Mouse (Mus musculus): ENCODE results near the gene Ank3. TPM values are rescaled to one million over a fixed set of nuclear protein-coding genes. Genes with fewer than 3 reads are reported as not detected.
A peak's percentile ranks its signal among the peaks of the same experiment; 100 is the strongest.

The Ank3 gene
- polyA plus RNA-seq, 1 experiment from 2014 or later = 48.9 TPM

DNA sequence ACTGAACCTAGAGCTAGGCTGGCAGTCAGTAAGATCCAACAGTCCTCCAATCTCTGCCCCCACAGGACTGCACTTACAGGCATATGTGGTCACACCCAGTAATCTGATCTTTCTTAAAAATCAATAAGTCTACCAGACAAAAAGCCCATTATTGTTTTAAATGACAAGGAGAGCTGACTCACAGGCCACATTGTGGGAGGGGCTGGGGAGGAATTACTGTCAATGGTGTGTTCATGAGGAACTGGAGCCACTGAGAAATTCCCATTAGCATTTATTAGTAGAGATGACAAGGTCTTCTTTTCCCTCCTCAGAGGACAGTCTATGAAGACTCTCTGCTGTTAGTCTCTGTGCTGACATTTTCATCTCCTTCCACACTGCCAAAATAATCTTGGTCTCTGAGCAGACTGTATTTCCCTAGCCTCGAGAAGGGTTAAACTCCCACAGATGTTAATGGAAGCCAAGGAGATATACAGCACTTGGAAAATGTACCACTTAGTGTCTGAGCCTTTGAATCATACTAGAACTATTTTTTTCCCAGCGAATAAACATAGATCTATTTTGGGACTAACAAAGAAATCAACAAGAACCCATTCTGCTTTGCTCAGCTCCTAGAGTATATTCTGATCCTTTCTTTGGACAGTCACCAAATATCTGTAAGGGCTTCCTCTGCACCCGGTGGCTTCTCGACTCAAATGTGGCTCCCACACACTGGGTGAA is 358.5 kb downstream of the Ank3 start:
- Histone ChIP-seq H3K27me3 (ENCODE audit: control insufficient read depth, insufficient read depth, low read length) (no peaks in the 10 kb centered on the region), H3K9me3 (replicated peaks; ENCODE audit: control insufficient read depth, low read length) (no peaks in the 10 kb centered on the region), H3K4me2 (no peak overlapping the region), H3K4me3 (ENCODE audit: low read depth, low read length) (no peak overlapping the region), H3K36me3 (ENCODE audit: control insufficient read depth, insufficient read depth, low read length) (no peaks in the 10 kb centered on the region), H3K4me1 (ENCODE audit: control insufficient read depth, insufficient read depth, low read length) (no peaks in the 10 kb centered on the region), H3K27ac (ENCODE audit: low read depth, low read length) (no peak overlapping the region), H3K9ac (ENCODE audit: low read depth, low read length) (no peak overlapping the region)
- 68% methylated on average over 4 of the region's 4 CpGs for WGBS (ENCODE audit: insufficient replicate concordance)
- ATAC-seq (replicated peaks; ENCODE audit: insufficient number of reproducible peaks, low FRiP score, low TSS enrichment) = no peak

DNA sequence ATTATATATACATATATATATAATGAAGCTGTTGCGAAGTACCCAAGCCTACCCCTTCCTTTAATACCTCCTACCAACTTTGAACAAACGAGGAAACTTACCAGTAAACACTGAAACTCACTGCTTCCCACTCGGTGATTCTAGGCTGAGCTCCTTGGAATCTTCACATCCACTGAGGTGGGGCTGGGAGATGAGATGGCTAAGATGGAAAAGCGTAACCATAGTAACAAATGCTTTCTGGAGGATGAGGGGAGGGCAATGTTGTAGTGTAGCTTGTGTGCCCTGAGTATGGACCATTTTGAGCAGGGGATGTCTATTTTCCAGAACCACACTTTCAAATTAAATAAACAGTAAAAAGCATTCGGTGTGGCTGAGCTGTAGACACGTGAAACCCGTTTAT is 364.4 kb downstream of the Ank3 start:
- no peak for ATAC-seq (replicated peaks; ENCODE audit: insufficient number of reproducible peaks, low FRiP score, low TSS enrichment)
- 69% methylated on average over 7 of the region's 7 CpGs for WGBS (ENCODE audit: insufficient replicate concordance)
- Histone ChIP-seq H3K4me3 (ENCODE audit: low read depth, low read length) (no peak overlapping the region), H3K27me3 (ENCODE audit: control insufficient read depth, insufficient read depth, low read length) (no peaks in the 10 kb centered on the region), H3K27ac (ENCODE audit: low read depth, low read length) (no peak overlapping the region), H3K4me2 (no peak overlapping the region), H3K36me3 (ENCODE audit: control insufficient read depth, insufficient read depth, low read length) (no peaks in the 10 kb centered on the region), H3K9me3 (replicated peaks; ENCODE audit: control insufficient read depth, low read length) (no peaks in the 10 kb centered on the region), H3K9ac (ENCODE audit: low read depth, low read length) (no peak overlapping the region), H3K4me1 (ENCODE audit: control insufficient read depth, insufficient read depth, low read length) (no peaks in the 10 kb centered on the region)

DNA sequence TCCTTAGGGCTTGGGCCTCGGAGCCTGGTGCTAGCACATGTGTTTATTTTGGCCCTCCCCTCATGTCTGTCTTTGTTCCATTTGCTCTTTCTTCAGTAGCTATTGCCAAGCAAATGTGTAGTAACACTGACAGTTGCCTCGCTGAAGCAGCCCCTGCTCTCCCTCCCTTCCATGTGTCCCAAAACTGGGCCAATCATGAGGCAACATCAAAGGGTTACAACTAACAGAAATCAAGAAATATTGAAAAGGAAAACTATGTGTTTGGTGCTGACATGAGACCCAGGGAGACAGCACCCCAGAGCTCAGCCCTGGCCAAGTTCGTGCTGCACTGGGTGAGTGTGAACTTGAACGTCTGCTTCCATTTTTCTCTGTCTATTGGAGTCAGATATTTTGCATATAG is 365.8 kb downstream of the Ank3 start:
- Histone ChIP-seq H3K27me3 (ENCODE audit: control insufficient read depth, insufficient read depth, low read length) (no peaks in the 10 kb centered on the region), H3K4me1 (ENCODE audit: control insufficient read depth, insufficient read depth, low read length) (no peaks in the 10 kb centered on the region), H3K36me3 (ENCODE audit: control insufficient read depth, insufficient read depth, low read length) (no peaks in the 10 kb centered on the region), H3K9me3 (replicated peaks; ENCODE audit: control insufficient read depth, low read length) (no peaks in the 10 kb centered on the region), H3K4me2 (no peak overlapping the region), H3K9ac (ENCODE audit: low read depth, low read length) (no peak overlapping the region), H3K27ac (ENCODE audit: low read depth, low read length) (no peak overlapping the region), H3K4me3 (ENCODE audit: low read depth, low read length) (no peak overlapping the region)
- no peak for ATAC-seq (replicated peaks; ENCODE audit: insufficient number of reproducible peaks, low FRiP score, low TSS enrichment)
- WGBS (ENCODE audit: insufficient replicate concordance) = 62% methylated on average over 4 of the region's 4 CpGs

DNA sequence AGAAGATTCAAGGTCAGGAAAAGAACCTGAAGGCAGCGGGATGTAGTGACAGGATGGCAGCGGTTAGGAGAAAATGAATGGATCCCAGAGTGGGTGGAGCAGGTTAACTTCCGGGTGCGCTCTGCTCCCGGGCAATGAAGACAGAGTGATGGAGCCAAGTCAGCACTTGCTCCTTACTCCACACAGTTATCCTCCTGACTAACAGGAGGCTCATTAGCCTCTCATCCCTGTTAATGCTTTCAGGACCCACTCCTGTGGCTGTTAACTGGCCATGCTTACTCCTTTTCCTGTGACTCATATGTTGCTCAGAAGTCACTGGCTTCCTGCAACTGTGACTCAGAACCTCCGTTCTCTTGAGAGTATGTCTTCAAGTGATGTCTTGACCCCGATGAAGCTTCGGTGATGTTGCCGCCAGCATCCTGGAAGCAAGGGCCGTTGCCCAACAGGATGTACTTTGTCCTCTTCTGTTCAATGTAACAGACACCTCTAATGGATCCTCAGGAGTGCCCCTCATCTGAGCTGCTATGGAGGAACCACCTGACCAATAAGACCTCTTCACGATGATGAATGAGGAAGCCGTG is 378.6 kb downstream of the Ank3 start:
- Histone ChIP-seq H3K9me3 (replicated peaks; ENCODE audit: control insufficient read depth, low read length) (no peaks in the 10 kb centered on the region), H3K4me2 (no peak overlapping the region)
- no peak for ATAC-seq (replicated peaks; ENCODE audit: insufficient number of reproducible peaks, low FRiP score, low TSS enrichment)

DNA sequence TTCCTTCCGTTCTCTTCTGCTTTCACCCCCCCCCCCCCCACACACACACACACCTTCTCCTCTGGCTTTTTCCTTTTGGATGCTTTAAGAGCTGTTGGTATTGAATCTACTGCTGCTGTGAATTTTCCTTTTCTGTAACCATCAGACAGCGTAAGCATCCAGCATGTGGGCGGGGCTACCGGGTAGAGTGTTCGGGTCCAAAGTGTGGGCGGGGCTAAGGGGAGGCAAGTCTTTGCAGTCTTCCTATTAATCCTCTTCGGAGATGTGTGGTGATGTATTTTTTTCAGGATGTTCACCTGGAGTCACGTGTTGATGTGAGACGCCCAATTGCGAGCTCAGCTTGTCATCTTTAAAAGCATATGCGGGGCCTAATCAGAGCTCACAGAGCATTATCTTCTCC is 379.2 kb downstream of the Ank3 start:
- Histone ChIP-seq H3K9ac (ENCODE audit: low read depth, low read length) (no peak overlapping the region), H3K36me3 (ENCODE audit: control insufficient read depth, insufficient read depth, low read length) (no peaks in the 10 kb centered on the region), H3K27ac (ENCODE audit: low read depth, low read length) (no peak overlapping the region), H3K4me3 (ENCODE audit: low read depth, low read length) (no peak overlapping the region), H3K4me1 (ENCODE audit: control insufficient read depth, insufficient read depth, low read length) (0 out of 2 replicates have a peak, but pooled peaks cover 4% of the 10 kb centered on the region), H3K27me3 (ENCODE audit: control insufficient read depth, insufficient read depth, low read length) (no peaks in the 10 kb centered on the region), H3K4me2 (no peak overlapping the region), H3K9me3 (replicated peaks; ENCODE audit: control insufficient read depth, low read length) (no peaks in the 10 kb centered on the region)
- ATAC-seq (replicated peaks; ENCODE audit: insufficient number of reproducible peaks, low FRiP score, low TSS enrichment) = no peak
- WGBS (ENCODE audit: insufficient replicate concordance) = 68% methylated on average over 11 of the region's 11 CpGs

More for the DNA sequence above, 378.6 kb downstream of the Ank3 start:
- H3K27me3 ChIP-seq (ENCODE audit: control insufficient read depth, insufficient read depth, low read length) = no peaks in the 10 kb centered on the region
- 0 out of 2 replicates have a peak, but pooled peaks cover 4% of the 10 kb centered on the region for H3K4me1 ChIP-seq (ENCODE audit: control insufficient read depth, insufficient read depth, low read length)
- no peak overlapping the region for H3K4me3 ChIP-seq (ENCODE audit: low read depth, low read length)
- no peak overlapping the region for H3K9ac ChIP-seq (ENCODE audit: low read depth, low read length)
- 71% methylated on average over 12 of the region's 12 CpGs for WGBS (ENCODE audit: insufficient replicate concordance)
- H3K36me3 ChIP-seq (ENCODE audit: control insufficient read depth, insufficient read depth, low read length) = no peaks in the 10 kb centered on the region
- H3K27ac ChIP-seq (ENCODE audit: low read depth, low read length) = no peak overlapping the region

DNA sequence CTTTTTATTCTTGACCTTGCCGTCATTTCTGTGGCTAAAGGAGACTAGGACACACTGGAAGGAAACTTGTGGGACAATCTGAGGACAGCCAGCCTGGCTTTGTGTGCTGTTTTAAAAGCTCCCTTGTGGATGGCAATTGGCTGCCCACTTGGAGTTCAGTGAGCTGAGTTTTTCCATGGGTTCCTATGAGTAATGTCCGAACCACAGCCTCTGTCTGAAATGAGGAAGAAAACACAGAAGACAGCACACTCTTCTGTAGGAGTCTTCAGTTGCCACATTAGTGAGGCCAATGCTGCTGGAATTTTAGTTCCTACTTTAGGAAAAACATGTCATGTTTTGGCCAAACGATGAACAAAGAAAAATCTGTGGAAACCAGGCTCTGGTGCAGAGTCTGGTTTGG is 380.7 kb downstream of the Ank3 start:
- Histone ChIP-seq H3K36me3 (ENCODE audit: control insufficient read depth, insufficient read depth, low read length) (no peaks in the 10 kb centered on the region), H3K27me3 (ENCODE audit: control insufficient read depth, insufficient read depth, low read length) (no peaks in the 10 kb centered on the region), H3K27ac (ENCODE audit: low read depth, low read length) (0 out of 2 replicates have a peak overlapping the region, but pooled peaks have one; percentile 3), H3K9ac (ENCODE audit: low read depth, low read length) (no peak overlapping the region), H3K4me2 (no peak overlapping the region), H3K4me3 (ENCODE audit: low read depth, low read length) (no peak overlapping the region), H3K4me1 (ENCODE audit: control insufficient read depth, insufficient read depth, low read length) (0 out of 2 replicates have a peak, but pooled peaks cover 4% of the 10 kb centered on the region), H3K9me3 (replicated peaks; ENCODE audit: control insufficient read depth, low read length) (no peaks in the 10 kb centered on the region)
- no peak for ATAC-seq (replicated peaks; ENCODE audit: insufficient number of reproducible peaks, low FRiP score, low TSS enrichment)
- WGBS (ENCODE audit: insufficient replicate concordance) = 76% methylated on average over 3 of the region's 3 CpGs

DNA sequence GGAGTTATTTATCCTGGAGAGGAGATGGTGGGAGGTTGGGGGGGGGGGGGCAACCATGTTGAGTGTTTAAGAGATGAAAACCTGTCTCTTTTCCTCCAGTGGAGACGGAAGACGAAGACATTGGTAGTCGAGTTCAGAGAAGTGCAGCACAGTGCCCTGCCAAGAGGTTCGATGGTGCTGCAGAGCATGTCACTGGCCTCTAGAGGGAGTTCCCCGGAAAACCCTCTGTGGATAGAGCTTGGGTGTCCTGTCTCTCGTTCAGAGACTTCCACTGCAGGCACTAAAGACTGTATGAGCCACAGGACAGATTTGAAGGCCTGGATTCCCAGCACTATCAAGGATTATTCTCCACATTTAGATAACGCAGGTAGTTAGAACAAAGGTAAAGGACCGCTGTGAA is 382.9 kb downstream of the Ank3 start:
- Histone ChIP-seq H3K4me3 (ENCODE audit: low read depth, low read length) (no peak overlapping the region), H3K27ac (ENCODE audit: low read depth, low read length) (no peak overlapping the region), H3K9me3 (replicated peaks; ENCODE audit: control insufficient read depth, low read length) (no peaks in the 10 kb centered on the region), H3K27me3 (ENCODE audit: control insufficient read depth, insufficient read depth, low read length) (no peaks in the 10 kb centered on the region), H3K4me2 (peak overlapping the region; percentile 29), H3K36me3 (ENCODE audit: control insufficient read depth, insufficient read depth, low read length) (no peaks in the 10 kb centered on the region), H3K9ac (ENCODE audit: low read depth, low read length) (no peak overlapping the region), H3K4me1 (ENCODE audit: control insufficient read depth, insufficient read depth, low read length) (peaks cover 8% of the 10 kb centered on the region; the same call in 1 of the 2 replicates)
- no peak for ATAC-seq (replicated peaks; ENCODE audit: insufficient number of reproducible peaks, low FRiP score, low TSS enrichment)
- 21% methylated on average over 8 of the region's 8 CpGs for WGBS (ENCODE audit: insufficient replicate concordance)

DNA sequence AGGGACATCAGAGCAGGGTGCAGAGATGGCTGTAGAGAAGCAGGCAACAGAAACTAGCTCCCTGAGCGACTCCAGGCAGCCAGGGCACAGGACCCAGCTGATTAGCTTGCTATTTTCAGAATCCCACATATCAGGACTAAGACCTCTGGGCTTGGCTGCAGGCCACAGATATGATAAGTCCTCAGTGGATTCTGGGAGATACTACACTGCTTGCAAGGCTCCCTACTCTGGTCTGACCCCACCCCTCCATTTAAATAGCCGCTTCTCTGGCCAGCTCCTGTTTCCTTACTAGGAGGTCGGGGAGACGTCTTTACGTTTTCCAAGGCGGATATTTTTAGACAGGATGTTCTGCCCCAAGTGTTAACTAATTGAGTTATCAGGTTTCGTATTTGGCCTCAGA is 386.7 kb downstream of the Ank3 start:
- Histone ChIP-seq H3K9me3 (replicated peaks; ENCODE audit: control insufficient read depth, low read length) (no peaks in the 10 kb centered on the region), H3K4me3 (ENCODE audit: low read depth, low read length) (peak overlapping the region; percentile 52), H3K36me3 (ENCODE audit: control insufficient read depth, insufficient read depth, low read length) (no peaks in the 10 kb centered on the region), H3K4me2 (peak overlapping the region; percentile 70), H3K27ac (ENCODE audit: low read depth, low read length) (peak overlapping the region; percentile 88), H3K27me3 (ENCODE audit: control insufficient read depth, insufficient read depth, low read length) (no peaks in the 10 kb centered on the region), H3K4me1 (ENCODE audit: control insufficient read depth, insufficient read depth, low read length) (peaks cover 14% of the 10 kb centered on the region), H3K9ac (ENCODE audit: low read depth, low read length) (peak overlapping the region; percentile 68)
- ATAC-seq (replicated peaks; ENCODE audit: insufficient number of reproducible peaks, low FRiP score, low TSS enrichment) = peak; percentile 91
- WGBS (ENCODE audit: insufficient replicate concordance) = 3% methylated on average over 7 of the region's 7 CpGs

DNA sequence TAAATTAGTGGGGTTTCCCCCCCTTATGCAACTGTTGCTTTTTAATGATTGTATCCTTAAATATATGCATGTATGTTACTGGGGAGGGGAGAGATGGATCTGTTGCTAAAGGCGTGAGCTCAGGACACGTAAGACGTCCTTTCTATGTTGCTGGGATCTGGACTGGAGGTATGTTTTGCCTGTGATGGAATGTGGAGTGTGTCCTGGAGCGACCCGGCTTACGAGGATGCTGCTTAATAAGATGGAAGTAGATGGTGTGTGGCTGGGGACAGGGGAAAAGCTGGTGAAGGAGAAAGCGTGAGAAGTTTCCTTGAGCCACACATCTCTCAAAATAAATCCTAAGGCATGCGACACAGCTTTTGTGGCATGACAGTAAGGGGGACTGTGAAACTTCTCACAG is 387.1 kb downstream of the Ank3 start:
- H3K9me3 ChIP-seq (replicated peaks; ENCODE audit: control insufficient read depth, low read length) = no peaks in the 10 kb centered on the region
- H3K36me3 ChIP-seq (ENCODE audit: control insufficient read depth, insufficient read depth, low read length) = no peaks in the 10 kb centered on the region
- peak overlapping the region; percentile 52 for H3K4me3 ChIP-seq (ENCODE audit: low read depth, low read length)
- H3K9ac ChIP-seq (ENCODE audit: low read depth, low read length) = peak overlapping the region; percentile 68
- H3K27ac ChIP-seq (ENCODE audit: low read depth, low read length) = peak overlapping the region; percentile 88
- WGBS (ENCODE audit: insufficient replicate concordance) = 19% methylated on average over 8 of the region's 8 CpGs
- no peaks in the 10 kb centered on the region for H3K27me3 ChIP-seq (ENCODE audit: control insufficient read depth, insufficient read depth, low read length)
- peak overlapping the region; percentile 70 for H3K4me2 ChIP-seq
- H3K4me1 ChIP-seq (ENCODE audit: control insufficient read depth, insufficient read depth, low read length) = peaks cover 14% of the 10 kb centered on the region
- ATAC-seq (replicated peaks; ENCODE audit: insufficient number of reproducible peaks, low FRiP score, low TSS enrichment) = peak; percentile 55; the same call in 1 of the 2 replicates
